Mouse (Mus musculus) ES-E14 (cell line): ENCODE measurements around the gene Flt3l. TPM values are rescaled to one million over a fixed set of nuclear protein-coding genes. Genes with fewer than 3 reads are reported as not detected.

Experiments
- DNase-seq: peaks from one replicate; pipeline ENCODE4 v3.0.0-alpha.2; 2013; ENCODE audit warnings: low read depth, low spot score
- H3K27ac ChIP-seq: 2 replicates; pipeline ENCODE4 v1.5.1; 2012; ENCODE audit warnings: low read depth, mild to moderate bottlenecking, low read length, moderate library complexity, mixed read lengths; ENCODE audit not compliant: poor library complexity, insufficient read depth, severe bottlenecking
- H3K36me3 ChIP-seq: 2 replicates; pipeline ENCODE4 v1.6.1; 2012; ENCODE audit warnings: mild to moderate bottlenecking, low read length, moderate library complexity, mixed read lengths; ENCODE audit not compliant: control insufficient read depth, poor library complexity, insufficient read depth, severe bottlenecking
- H3K4me1 ChIP-seq, 2 experiments: fragments of 150-350 bp in 1 of 2; sonication (generic) in 1 of 2; 2 replicates each; pipeline ENCODE4 v1.6.1; 2012; ENCODE audit warnings: low read length in 2 of 2, mild to moderate bottlenecking in 1 of 2, mixed read lengths in 1 of 2; ENCODE audit not compliant: control insufficient read depth in 2 of 2, insufficient read depth in 2 of 2, poor library complexity in 1 of 2
- H3K4me3 ChIP-seq, 2 experiments: fragments of 150-350 bp in 1 of 2; sonication (generic) in 1 of 2; 2 replicates each; pipeline ENCODE4 v1.5.1; 2012; ENCODE audit warnings: low read length in 2 of 2, low read depth in 1 of 2, mild to moderate bottlenecking in 1 of 2, mixed read lengths in 1 of 2; ENCODE audit not compliant: insufficient read depth in 1 of 2, poor library complexity in 1 of 2, severe bottlenecking in 1 of 2
- H3K9ac ChIP-seq: 2 replicates; pipeline ENCODE4 v1.6.1; 2012; ENCODE audit warnings: low read depth, mild to moderate bottlenecking, low read length, mixed read lengths; ENCODE audit not compliant: poor library complexity, insufficient read depth, severe bottlenecking
- H3K9me3 ChIP-seq: fragments of 150-350 bp; sonication (generic); 2 replicates; pipeline ENCODE4 v1.6.1; 2012; ENCODE audit warnings: low read depth, mild to moderate bottlenecking, low read length; ENCODE audit not compliant: control insufficient read depth, insufficient read depth
- CHD2 ChIP-seq: IDR thresholded peaks from 2 replicates; pipeline ENCODE4 v1.6.1; 2014; ENCODE audit warnings: mild to moderate bottlenecking, low read depth, low read length, inconsistent platforms
- HCFC1 ChIP-seq: IDR thresholded peaks from 2 replicates; pipeline ENCODE4 v1.6.1; 2012; ENCODE audit warnings: low read length, inconsistent platforms, borderline replicate concordance; ENCODE audit not compliant: insufficient read depth
- MAFK ChIP-seq: IDR thresholded peaks from 2 replicates; pipeline ENCODE4 v1.6.1; 2014; ENCODE audit warnings: mild to moderate bottlenecking, low read depth, low read length, inconsistent platforms; ENCODE audit not compliant: insufficient read depth
- ZC3H11A ChIP-seq: IDR thresholded peaks from 2 replicates; pipeline ENCODE4 v1.6.1; 2012; ENCODE audit warnings: low read depth, mild to moderate bottlenecking, inconsistent platforms, low read length, borderline replicate concordance
- ZNF384 ChIP-seq: IDR thresholded peaks from 2 replicates; pipeline ENCODE4 v1.6.1; 2012; ENCODE audit warnings: low read depth, low read length, inconsistent platforms
- in situ Hi-C, 2 experiments: fragments of 600-800 bp; cut with MboI; formaldehyde crosslinking; loops; one replicate each; pipeline ENCODE4 v1.15.1; 2025; ENCODE audit warnings: low sequenced_read_pairs in 2 of 2, inconsistent platforms in 1 of 2; ENCODE audit not compliant: unreplicated experiment in 2 of 2
- total RNA-seq: library from RNA; depleted of rRNA; stranded (reverse); fragments of 300-350 nt; gene quantifications from 2 replicates; pipeline ENCODE4 v1.2.3, GENCODE M21; 2012

Gene Flt3l
- total RNA-seq, 1 experiment = 1.8 TPM

DNA sequence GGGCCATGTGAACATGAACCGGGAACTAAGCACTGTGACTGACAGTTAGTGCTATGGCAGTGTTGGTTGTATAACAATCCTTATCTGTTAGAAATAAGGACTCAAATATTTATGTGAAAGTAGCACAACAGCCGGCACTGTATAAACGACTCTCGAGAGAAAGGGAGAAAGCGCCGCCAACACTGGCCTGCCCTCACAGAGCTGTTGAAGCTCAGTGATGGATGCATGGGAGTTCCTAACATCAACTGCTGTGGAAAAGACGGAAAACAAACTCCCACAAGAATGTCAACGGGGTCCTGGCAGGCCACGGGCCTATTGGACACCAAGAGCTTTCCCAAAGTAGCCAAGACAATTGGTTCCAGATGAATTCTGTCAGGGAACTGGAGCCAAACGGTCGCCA lies 15.1 kb upstream of the Flt3l start:
- Histone ChIP-seq H3K9ac (no peak overlapping the region), H3K9me3 (no peaks in the 10 kb centered on the region), H3K4me3 (no peak overlapping the region), H3K36me3 (peaks cover 10% of the 10 kb centered on the region; the same call in 1 of the 2 replicates), H3K27ac (no peak overlapping the region), H3K4me1 (peaks cover 3 to 7% of the 10 kb centered on the region in 2 experiments; a peak in 3 of 4 replicates)
- in situ Hi-C loops = no loop called here
- DNase-seq = no peak
- TF ChIP-seq CHD2 = no peak
- no peak for TF ChIP-seq HCFC1
- no peak for TF ChIP-seq ZNF384
- TF ChIP-seq ZC3H11A = no peak
- TF ChIP-seq MAFK = no peak

DNA sequence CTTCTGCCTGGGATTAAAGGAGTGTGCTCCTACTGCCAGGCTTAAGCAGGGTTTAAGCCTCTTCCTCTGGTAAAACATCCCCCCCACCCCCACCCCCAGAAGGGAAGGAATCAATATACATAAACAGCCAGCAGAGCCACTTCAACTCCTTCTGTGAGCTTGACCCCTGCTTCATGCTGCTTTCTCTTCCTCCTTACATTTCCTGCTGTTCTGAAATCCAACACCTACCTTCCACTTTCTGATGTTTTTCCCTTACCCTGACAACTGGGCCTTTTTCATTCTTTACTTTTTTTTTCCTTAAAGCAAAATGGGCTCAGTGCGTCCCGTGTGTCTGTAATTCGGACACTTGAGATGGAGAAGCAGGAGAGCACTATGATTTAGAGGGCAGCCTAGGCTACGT lies 14.1 kb upstream of the Flt3l start:
- H3K36me3 ChIP-seq = peaks cover 18% of the 10 kb centered on the region
- no peaks in the 10 kb centered on the region for H3K9me3 ChIP-seq
- H3K4me1 ChIP-seq = peaks cover 3 to 5% of the 10 kb centered on the region in 2 experiments; a peak in 3 of 4 replicates
- H3K9ac ChIP-seq = no peak overlapping the region
- H3K27ac ChIP-seq = peak overlapping the region; percentile 16; the same call in 1 of the 2 replicates
- H3K4me3 ChIP-seq = no peak overlapping the region
- TF ChIP-seq HCFC1 (no peak), ZC3H11A (no peak), CHD2 (no peak), MAFK (no peak), ZNF384 (no peak)
- in situ Hi-C loops = no loop called here
- no peak for DNase-seq

DNA sequence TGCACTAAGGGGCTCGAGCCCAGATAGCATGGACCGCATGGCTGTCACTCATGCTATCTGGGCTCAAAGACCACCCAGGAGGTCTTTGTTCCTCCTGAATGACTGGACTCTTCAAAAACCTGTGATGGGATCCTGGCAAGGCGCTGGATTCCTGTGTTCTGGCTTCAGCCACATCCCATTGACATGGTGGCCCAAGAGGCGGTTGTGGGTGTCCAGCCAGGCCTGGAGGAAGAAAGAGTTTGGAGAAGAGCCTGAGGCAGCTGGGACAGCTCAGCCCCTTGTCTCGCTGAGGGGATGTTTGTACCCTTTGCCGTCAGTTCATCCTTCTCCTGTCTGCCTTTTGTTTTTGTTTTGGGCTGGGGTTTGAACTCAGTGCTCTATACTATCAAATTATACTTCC lies 13.3 kb upstream of the Flt3l start:
- Histone ChIP-seq H3K4me3 (no peak overlapping the region), H3K9me3 (no peaks in the 10 kb centered on the region), H3K9ac (no peak overlapping the region), H3K27ac (no peak overlapping the region), H3K36me3 (peaks cover 23% of the 10 kb centered on the region), H3K4me1 (peaks cover 3 to 4% of the 10 kb centered on the region in 2 experiments; a peak in 3 of 4 replicates)
- no peak for DNase-seq
- TF ChIP-seq ZNF384 (no peak), HCFC1 (no peak), ZC3H11A (no peak), CHD2 (no peak), MAFK (no peak)
- in situ Hi-C loops = no loop called here

DNA sequence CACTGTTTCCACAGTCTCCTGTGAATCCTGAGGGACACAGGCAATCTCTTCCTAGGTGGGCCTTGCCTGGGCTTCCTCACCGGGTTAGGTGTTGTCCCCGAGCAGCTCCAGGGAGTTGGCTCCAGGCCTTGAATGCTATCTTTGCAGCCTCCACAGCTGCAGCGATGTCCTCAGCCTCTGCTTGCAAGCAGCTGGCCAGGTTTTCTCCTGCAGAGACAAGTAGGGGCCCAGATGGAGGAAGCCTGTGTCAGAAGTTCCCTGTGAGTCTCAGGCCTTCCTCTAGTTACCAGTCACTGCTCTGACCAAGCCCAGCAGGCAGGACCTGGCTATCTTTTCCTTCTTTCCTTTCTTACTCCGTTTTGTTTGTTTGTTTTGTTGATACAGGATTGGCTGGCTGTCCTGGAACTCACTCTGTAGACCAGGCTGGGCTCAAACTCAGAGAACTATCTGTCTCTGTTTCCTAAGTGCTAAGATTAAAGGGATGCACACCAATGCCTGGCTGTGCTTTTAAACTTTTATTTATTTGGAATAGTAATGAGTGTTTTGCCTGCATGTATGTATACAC lies 12.4 kb upstream of the Flt3l start:
- H3K4me1 ChIP-seq = peaks cover 3 to 4% of the 10 kb centered on the region in 2 experiments; a peak in 3 of 4 replicates
- H3K9ac ChIP-seq = no peak overlapping the region
- no peak for TF ChIP-seq HCFC1
- TF ChIP-seq CHD2 = no peak
- no peak for TF ChIP-seq ZNF384
- in situ Hi-C loops = no loop called here
- no peak overlapping the region for H3K27ac ChIP-seq
- H3K9me3 ChIP-seq = no peaks in the 10 kb centered on the region
- H3K4me3 ChIP-seq = no peak overlapping the region
- H3K36me3 ChIP-seq = peaks cover 24% of the 10 kb centered on the region
- no peak for DNase-seq

DNA sequence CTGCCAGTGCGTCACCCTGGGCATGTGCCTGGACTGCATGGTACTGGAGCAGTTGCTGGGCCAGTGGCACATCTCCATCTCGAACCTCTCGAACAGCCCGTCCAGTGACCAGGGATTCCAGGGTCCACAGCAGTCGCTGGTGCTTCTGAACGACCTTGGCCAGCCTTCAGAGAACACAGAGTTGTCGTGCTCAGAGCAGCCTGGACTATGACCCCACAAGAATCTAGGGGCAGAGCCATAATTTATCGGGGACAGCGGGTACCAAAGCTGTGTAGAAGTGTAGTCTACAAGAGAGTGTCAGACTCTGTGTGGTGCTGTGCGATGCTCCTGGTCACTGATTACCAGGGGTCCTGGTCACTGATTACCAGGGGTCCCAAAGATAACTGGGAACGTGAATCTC lies 11.7 kb upstream of the Flt3l start:
- TF ChIP-seq CHD2 (no peak), HCFC1 (no peak), ZC3H11A (no peak), ZNF384 (no peak), MAFK (no peak)
- no peak overlapping the region for H3K4me3 ChIP-seq
- H3K9me3 ChIP-seq = no peaks in the 10 kb centered on the region
- peaks cover 2 to 3% of the 10 kb centered on the region in 2 experiments; a peak in 2 of 4 replicates for H3K4me1 ChIP-seq
- peaks cover 29% of the 10 kb centered on the region for H3K36me3 ChIP-seq
- H3K9ac ChIP-seq = no peak overlapping the region
- H3K27ac ChIP-seq = no peak overlapping the region
- in situ Hi-C loops = no loop called here
- no peak for DNase-seq
